Mouse (Mus musculus) testis, adult 2 months (tissue): Measurements from ENCODE around the gene Stard9.

Source experiments
- CTCF ChIP-seq: fragments of 200-500 bp; IDR thresholded peaks from 2 replicates; pipeline ENCODE4 v1.5.1; 2012; ENCODE audit warnings: low read depth, mild to moderate bottlenecking, inconsistent platforms, low read length, moderate library complexity; ENCODE audit not compliant: control insufficient read depth, insufficient read depth, insufficient replicate concordance
- POLR2A ChIP-seq: fragments of 200-500 bp; IDR thresholded peaks from 2 replicates; pipeline ENCODE4 v1.6.1; 2012; ENCODE audit warnings: low read depth, mild to moderate bottlenecking, inconsistent platforms, low read length, moderate library complexity; ENCODE audit not compliant: control insufficient read depth

- TF ChIP-seq POLR2A (no peak), CTCF (no peak)
These were observed 141.5 kb downstream of the Stard9 start for GRCm38 (mm10) chr2:120770265-120770935.
